Mouse (Mus musculus): Measurements from ENCODE around the gene Mical3.

Mical3 gene

DNA sequence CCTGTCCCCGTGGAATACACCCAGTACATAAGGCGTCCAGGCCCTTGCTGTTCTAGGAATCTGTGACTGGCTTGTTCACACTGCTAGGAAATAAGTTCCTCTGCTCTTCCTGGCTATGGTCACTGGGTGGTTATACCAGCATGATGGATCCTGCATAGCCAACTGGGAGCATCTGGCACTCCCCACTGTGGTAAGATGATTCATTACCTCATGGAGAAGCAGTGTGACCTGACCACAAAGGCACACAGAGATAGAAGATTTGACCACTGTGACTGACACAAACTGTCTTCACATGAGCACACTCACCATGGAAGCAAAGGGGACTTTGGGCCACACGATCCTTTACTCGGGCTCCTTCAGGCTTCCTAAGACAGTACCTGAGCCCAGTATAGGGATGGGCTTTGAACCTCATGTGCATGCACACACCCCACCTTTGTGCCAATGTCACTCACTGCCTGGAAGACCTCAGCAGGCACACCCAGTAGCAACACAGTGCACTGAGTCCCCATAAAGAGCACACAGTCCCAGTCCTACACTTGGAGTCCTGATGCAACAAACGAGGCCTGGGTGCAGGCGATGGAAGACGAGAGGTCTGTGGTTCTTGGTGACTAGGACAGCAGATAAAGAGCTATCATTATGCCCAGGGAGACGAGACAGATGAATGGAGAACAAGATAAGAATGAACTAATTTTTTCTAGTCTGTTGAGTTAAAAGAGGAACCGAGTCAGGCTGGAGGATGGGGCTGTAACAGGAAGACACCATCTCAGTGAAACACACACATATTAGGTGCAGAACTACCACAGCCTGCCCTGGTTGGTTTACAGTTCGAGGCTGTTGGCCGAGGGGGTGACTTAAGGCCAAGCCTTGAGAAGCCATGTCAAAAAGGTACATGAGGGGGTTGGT, 174.3 kb downstream of the Mical3 start:
- peak; percentile 32 to 41 for DNase-seq

DNA sequence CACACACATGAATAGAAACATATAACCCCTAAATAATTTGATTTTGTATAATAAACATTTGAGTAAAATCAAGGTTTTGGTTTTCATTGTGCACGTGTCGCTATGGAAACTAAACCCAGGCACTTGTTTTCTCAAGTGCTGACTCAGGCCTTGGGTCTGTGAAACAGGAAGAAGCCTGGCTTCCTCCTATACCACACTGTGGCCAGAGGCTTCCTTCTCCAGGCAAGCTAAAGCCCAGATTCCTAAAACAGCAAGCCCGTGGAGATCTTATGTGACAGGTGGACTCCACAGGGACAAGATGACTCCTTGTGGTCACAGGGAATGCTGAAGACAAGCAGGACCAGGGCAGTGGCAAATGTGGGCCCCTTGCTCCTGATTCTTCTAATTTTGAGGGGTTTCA, 175.6 kb downstream of the Mical3 start:
- peak; percentile 42 to 52 for DNase-seq

- no peak for DNase-seq
Observed at GRCm38 (mm10) chr6:120954241-120954640, 176.6 kb downstream of the Mical3 start.

DNA sequence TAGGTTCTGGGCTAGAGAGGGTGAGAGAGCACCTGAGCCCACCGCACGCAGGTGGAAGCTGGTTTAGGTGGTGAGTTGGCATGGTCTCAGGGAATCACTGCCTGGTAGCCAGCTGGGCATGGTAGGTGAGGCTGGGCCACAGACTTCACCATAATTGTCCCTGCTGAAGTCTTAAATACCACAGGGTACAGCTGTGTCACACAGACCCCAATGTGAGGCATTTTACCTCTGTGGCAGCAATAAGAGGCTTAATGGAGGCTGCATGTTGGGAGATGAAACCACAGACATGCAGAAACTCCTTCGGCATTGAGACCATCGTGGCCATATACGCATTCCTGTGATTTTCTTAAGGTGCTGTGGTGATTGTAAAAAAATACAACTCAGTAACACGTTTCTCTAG, 178.3 kb downstream of the Mical3 start:
- DNase-seq = no peak

DNA sequence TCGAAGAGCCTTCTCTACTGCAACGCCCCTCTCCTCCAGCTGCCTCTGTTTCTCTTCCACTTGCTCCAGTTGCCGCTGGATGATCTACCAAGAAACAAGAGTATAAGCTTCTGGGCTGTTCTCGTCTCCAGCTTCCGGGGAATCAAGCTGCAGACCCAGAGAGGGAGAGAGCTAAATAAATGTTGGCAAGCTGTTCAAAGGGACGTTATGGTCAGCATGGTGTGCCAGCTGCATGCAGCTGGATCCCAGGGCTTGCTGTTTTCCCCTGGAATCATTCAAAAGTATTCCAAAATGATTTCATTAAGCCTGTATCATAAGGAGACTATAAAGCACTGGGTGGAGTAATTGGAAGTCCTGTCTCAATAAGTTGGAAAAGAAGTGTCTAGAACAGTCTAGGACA, 179.5 kb downstream of the Mical3 start:
- DNase-seq = no peak

GRCm38 (mm10) chr6:120945510-120945909, 185.3 kb downstream of the Mical3 start:
- DNase-seq = no peak

DNA sequence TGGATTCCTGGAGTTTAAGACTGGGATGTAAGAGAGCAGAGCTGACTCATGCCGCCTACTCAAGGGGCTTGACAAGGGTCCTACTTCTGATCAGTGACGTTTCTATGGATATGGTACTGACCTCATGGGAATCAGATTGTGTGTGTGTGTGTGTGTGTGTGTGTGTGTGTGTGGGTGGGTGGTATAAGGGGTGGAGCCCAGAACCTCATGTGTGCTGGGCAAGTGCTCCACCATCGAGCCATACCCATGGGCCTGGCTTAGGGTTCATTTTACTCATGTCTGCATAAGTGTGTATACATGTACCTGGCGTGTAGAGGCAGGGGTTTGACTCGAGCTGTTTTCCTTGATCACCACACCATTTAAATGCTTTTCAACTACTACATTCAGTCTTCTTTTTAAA, 186.8 kb downstream of the Mical3 start:
- no peak for DNase-seq

GRCm38 (mm10) chr6:120943551-120943950, 187.2 kb downstream of the Mical3 start:
- no peak for DNase-seq

DNA sequence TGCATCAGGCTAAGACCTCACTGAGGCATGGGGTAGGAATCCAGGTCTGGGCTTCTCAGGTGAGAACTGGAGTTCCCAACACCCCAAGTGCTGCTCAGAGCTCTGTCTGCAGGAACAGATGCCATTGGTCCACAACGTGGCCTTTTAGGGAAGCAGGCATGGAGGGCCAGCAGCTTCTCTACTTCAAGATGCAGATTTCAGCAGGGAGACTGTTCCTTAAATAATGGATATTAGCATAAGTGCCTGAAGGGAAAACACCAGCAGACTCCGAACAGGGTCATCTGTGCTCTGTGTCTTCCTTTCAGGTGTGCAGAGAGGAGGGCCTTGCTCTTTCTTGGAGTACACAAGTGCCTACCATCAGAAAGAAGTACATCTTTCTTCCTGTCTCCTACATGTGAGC, 187.7 kb downstream of the Mical3 start:
- DNase-seq = no peak

DNA sequence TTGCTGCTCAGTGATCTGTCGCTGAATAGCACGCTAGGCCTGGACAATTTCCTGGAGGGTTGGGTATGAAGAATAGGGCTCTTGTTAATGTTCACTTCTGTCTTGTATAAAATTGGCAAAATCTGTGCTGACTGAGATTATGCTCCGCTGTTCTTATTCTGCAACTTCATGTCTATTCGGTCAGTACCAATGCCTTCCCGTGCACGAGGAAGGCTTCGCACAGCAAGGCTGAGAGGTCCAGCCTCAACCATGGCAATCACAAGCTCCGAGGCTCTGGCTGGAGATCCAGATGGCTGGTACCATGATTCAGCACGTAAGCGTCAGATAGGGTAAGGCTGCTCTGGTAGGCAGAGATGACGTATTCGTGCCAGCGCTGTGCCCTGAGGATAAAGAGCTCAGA, 189.2 kb downstream of the Mical3 start:
- no peak for DNase-seq

DNA sequence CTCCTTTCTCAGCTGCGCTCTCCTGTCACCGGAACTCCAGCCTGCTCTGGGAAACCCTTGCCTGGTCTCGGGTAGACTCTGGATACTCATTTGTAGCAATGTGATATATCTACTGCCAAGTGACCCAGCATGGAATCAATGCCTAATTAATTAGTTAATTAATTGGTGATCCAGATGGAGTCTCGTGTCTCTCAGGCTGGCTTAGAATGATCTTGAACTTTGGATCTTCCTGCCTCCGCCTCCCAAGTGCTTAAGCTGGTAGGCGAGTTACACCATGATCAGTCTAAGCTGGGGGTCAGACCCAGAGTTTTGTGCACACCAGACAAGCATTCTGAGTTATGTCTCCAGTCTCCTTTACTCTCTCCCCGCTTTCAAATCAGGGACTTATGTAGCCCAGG, 189.7 kb downstream of the Mical3 start:
- no peak for DNase-seq

GRCm38 (mm10) chr6:120940446-120941083, 190.2 kb downstream of the Mical3 start:
- no peak for DNase-seq

DNA sequence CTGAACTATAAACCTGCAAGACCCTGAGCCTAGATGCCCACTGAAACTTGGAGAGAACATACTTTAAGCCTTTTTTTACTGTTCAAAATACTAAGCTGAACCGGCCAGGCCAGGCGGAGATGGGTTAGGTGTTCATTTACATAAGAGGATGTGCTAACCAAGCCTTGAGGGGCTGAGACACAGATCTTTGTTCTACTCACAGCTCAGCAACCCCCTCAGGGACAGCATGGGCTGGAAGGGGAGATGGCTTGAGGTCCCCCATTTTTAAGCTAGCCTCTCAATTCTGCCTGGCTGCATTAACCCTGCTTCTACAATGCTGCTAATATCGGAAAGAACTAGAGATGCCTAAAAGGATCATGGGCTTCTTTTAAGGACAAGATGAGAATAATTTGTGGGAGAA, 191.0 kb downstream of the Mical3 start:
- no peak for DNase-seq

DNA sequence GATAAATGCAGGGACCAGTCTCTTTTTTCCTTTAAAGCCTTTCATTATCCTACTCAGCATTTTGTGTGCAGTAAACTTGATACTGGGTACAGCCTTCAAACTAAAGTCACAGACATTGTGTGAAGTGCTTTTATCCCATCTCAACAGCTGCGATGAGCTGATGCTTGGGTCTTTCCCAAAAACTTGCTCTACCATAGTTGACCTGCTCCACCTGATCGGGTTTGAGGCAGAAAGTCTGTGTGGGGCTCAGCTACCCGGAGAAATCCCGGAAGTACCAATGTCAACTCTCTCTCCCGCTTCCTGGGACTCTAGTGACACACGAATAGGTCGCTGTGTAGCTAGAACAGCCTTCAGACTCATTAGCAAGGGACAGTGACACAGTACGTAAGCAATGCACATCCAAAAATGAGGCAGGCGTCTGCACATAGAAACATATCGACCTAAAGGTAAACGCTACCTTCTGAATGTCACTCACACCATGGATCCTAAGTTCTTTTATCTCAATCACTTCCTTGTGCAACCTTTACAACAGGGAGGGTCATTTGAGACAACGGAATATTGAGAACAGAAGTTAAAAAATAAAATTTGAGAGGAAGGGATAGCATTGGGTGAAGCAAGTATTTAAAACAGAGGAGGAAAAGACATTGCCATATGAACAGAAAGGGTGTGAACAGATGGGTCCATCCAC, 191.9 kb downstream of the Mical3 start:
- DNase-seq = no peak

- DNase-seq = no peak
Observed at GRCm38 (mm10) chr6:120937999-120938608, 192.7 kb downstream of the Mical3 start.

- DNase-seq = no peak
Observed at GRCm38 (mm10) chr6:120937104-120937617, 193.6 kb downstream of the Mical3 start.

GRCm38 (mm10) chr6:120934176-120934575, 196.6 kb downstream of the Mical3 start:
- DNase-seq = peak; percentile 77 to 89

DNA sequence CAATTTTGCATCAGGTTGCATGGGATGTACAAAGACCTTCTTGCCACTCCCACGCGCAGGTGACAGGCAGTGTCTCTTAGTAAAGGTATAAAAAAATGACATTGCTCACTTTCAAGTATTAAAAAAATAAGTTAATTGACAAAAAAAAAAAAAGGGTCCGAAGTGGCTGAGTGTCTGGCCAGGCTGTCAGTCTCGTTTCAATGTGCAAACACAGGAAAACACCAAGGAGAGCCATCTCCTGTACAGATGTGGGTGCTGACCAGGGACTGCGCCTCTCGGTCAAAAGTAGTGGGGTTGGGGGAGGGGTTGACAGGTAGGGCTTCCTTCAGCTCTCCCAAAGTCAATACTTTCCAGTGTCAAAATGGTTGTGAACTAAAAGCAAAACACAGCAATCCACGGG, 197.1 kb downstream of the Mical3 start:
- DNase-seq = no peak

GRCm38 (mm10) chr6:120932597-120932996, 198.2 kb downstream of the Mical3 start:
- peak; percentile 77 to 85 for DNase-seq

GRCm38 (mm10) chr6:120930450-120931306, 200.1 kb downstream of the Mical3 start:
- peak; percentile 70 to 84 for DNase-seq

DNA sequence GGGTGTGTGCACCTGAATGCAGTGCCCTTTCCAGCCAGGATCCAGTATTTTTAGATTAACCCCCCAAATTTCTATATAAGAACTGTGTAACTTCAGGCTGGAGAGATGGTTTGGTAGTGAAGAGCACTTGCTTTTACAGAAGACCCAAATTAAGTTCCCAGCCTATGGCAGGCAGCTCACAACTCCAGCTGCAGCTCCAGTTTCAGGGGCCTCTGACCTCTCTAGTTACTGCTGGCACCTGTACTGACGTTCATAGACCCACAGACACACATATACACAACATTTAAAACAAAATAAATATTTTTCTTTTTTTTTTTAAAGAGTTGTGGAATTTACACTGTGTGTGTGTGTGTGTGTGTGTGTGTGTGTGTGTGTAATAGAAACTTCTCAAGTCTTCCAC, 201.4 kb downstream of the Mical3 start:
- peak in 1 of 2 experiments; percentile 43 for DNase-seq

DNA sequence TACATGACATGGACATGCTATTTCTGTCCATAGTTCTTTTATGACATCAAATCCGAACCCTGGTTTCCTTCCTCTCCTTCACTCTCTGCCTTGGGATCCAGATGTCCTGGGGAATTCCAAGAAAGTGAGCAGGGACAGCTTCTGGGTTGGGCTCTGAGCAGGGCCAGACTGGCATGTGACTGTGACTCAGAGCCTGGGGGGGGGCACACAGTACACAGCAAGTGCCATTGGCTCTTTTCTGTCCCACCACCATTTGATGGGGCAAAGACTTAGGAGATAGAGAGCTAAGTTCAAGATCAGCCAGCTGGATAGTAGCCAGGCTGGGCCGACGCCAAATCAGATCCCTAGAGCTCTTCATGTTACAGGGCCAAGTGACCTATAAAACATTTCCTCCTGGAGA, 203.0 kb downstream of the Mical3 start:
- no peak for DNase-seq

Measured in thymus, postnatal 36 days (tissue).